Mouse (Mus musculus) T-cell, adult 2 months (primary cell): ENCODE results near the gene Cib1.

Experiments used
- DNase-seq: peaks from one replicate; pipeline ENCODE4 v3.0.0; 2022; ENCODE audit warnings: low spot score

The Cib1 gene

GRCm38 (mm10) chr7:80232489-80233029, at the start of gene Cib1, which contains the start of gene Gdpgp1:
Cib1 (minus strand) TSS chr7:80232813.
Gdpgp1 (plus strand) TSS chr7:80232865.
- DNase-seq, result peak; percentile 98

- no peak for DNase-seq
Observed at GRCm38 (mm10) chr7:80281646-80282045, 49.0 kb upstream of the Cib1 start.

- no peak for DNase-seq
Observed at GRCm38 (mm10) chr7:80280998-80281397, 48.4 kb upstream of the Cib1 start.

GRCm38 (mm10) chr7:80280032-80280431, 47.4 kb upstream of the Cib1 start:
- DNase-seq, result no peak

GRCm38 (mm10) chr7:80276374-80276773, 43.8 kb upstream of the Cib1 start:
- no peak for DNase-seq

GRCm38 (mm10) chr7:80273456-80273855, 40.8 kb upstream of the Cib1 start:
- no peak for DNase-seq

- no peak for DNase-seq
Observed at GRCm38 (mm10) chr7:80269751-80270255, 37.2 kb upstream of the Cib1 start.

GRCm38 (mm10) chr7:80268897-80269750, 36.5 kb upstream of the Cib1 start, which contains the start of gene Vps33b:
Vps33b (plus strand) TSS chr7:80269649.
- DNase-seq, result peak; percentile 94

- DNase-seq, result no peak
Observed at GRCm38 (mm10) chr7:80267764-80268163, 35.2 kb upstream of the Cib1 start.

- DNase-seq, result no peak
Observed at GRCm38 (mm10) chr7:80264606-80265005, 32.0 kb upstream of the Cib1 start.

GRCm38 (mm10) chr7:80261372-80261990, 28.9 kb upstream of the Cib1 start:
- peak; percentile 43 for DNase-seq

- DNase-seq, result peak; percentile 80
Observed at GRCm38 (mm10) chr7:80260625-80261371, 28.2 kb upstream of the Cib1 start, which contains the start of gene Ngrn. Ngrn (plus strand) TSS chr7:80261215.

- DNase-seq, result no peak
Observed at GRCm38 (mm10) chr7:80257706-80258105, 25.1 kb upstream of the Cib1 start.

- DNase-seq, result no peak
Observed at GRCm38 (mm10) chr7:80255981-80256380, 23.4 kb upstream of the Cib1 start.

GRCm38 (mm10) chr7:80252886-80253285, 20.3 kb upstream of the Cib1 start:
- DNase-seq, result no peak

GRCm38 (mm10) chr7:80252437-80252836, 19.8 kb upstream of the Cib1 start:
- DNase-seq, result no peak

- DNase-seq, result no peak
Observed at GRCm38 (mm10) chr7:80246859-80247258, 14.2 kb upstream of the Cib1 start.

- DNase-seq, result peak; percentile 94
Observed at GRCm38 (mm10) chr7:80246148-80246721, 13.6 kb upstream of the Cib1 start, which contains the start of gene Ttll13. Ttll13 (plus strand) TSS chr7:80246376.

- no peak for DNase-seq
Observed at GRCm38 (mm10) chr7:80244851-80245250, 12.2 kb upstream of the Cib1 start.

- no peak for DNase-seq
Observed at GRCm38 (mm10) chr7:80241661-80242060, 9.0 kb upstream of the Cib1 start.

GRCm38 (mm10) chr7:80238542-80238941, 5.9 kb upstream of the Cib1 start:
- no peak for DNase-seq
